Comparison of ENCODE assay signal across 28 mouse cellular contexts in the genomic region with DNA sequence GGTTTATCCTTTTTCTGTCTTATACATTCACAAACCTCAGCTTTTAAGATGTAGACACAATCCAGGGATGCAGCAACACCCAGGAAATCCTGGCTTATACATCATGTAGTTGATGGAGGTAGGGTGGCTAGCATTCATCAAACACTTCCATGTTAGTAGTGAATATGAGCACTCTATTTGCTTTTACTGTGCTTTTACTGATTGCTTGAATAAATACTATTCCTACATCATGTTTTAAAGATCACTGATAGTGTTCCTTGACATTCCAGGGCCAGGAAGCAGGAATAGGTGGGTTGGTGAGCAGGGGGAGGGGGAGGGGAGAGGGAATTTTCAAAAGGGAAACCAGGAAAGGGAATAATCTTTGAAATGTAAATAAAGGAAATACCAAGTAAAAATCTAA.
"Had no signal": no experiment of that assay in that cellular context is flagged by ENCODE, and none has a peak within 500 bp of the region (broad histone marks: within the 10 kb centered on the region; RNA-seq: fewer than 3 reads in every experiment).

No protein-coding gene starts in this region.

- H3K4me3 ChIP-seq: embryonic facial prominence, embryonic 10.5 days; embryonic facial prominence, embryonic 12.5 days; embryonic facial prominence, embryonic 13.5 days; embryonic facial prominence, embryonic 15.5 days; erythroblast, embryonic 14.5 days; forebrain, embryonic 10.5 days; forebrain, embryonic 12.5 days; forebrain, embryonic 13.5 days; forebrain, embryonic 15.5 days; gastrocnemius, adult 2 months had no signal

- H3K27me3 ChIP-seq: embryonic facial prominence, embryonic 12.5 days; embryonic facial prominence, embryonic 13.5 days; embryonic facial prominence, embryonic 15.5 days; forebrain, embryonic 12.5 days; forebrain, embryonic 13.5 days; forebrain, embryonic 15.5 days had no signal

- ATAC-seq: forebrain, embryonic 13.5 days; forebrain, embryonic 14.5 days; forebrain, embryonic 15.5 days; forebrain, embryonic 16.5 days; forebrain, postnatal 0 days had no signal

- DNase-seq: cerebellum, adult 2 months; cerebellum, adult 8-10 months; cerebellum, adult 9-10 months; cerebellum, adult 9-11 months; cerebellum, postnatal 10 days; cerebellum, postnatal 14 days; cerebellum, postnatal 25 days; cerebellum, postnatal 36 days; embryo, embryonic 11 days; forebrain, postnatal 0 days; gastrocnemius, adult 2 months; gastrocnemius, postnatal 10 days; gastrocnemius, postnatal 14 days; gastrocnemius, postnatal 25 days; gastrocnemius, postnatal 36 days; heart, adult 11 months; heart, adult 18-20 months had no signal

- H3K4me2 ChIP-seq: embryonic facial prominence, embryonic 12.5 days; embryonic facial prominence, embryonic 13.5 days; embryonic facial prominence, embryonic 15.5 days; forebrain, embryonic 12.5 days; forebrain, embryonic 13.5 days; forebrain, embryonic 15.5 days had no signal

- H3K36me3 ChIP-seq: embryonic facial prominence, embryonic 10.5 days; embryonic facial prominence, embryonic 12.5 days; embryonic facial prominence, embryonic 13.5 days; embryonic facial prominence, embryonic 15.5 days; forebrain, embryonic 10.5 days; forebrain, embryonic 12.5 days; forebrain, embryonic 15.5 days had no signal

- H3K4me1 ChIP-seq: embryonic facial prominence, embryonic 10.5 days; embryonic facial prominence, embryonic 12.5 days; embryonic facial prominence, embryonic 13.5 days; embryonic facial prominence, embryonic 15.5 days; forebrain, embryonic 10.5 days; forebrain, embryonic 12.5 days; forebrain, embryonic 13.5 days; forebrain, embryonic 15.5 days had no signal

- H3K9ac ChIP-seq: embryonic facial prominence, embryonic 12.5 days; embryonic facial prominence, embryonic 13.5 days; embryonic facial prominence, embryonic 15.5 days; forebrain, embryonic 12.5 days; forebrain, embryonic 13.5 days; forebrain, embryonic 15.5 days; forebrain, postnatal 0 days had no signal

- H3K9me3 ChIP-seq: embryonic facial prominence, embryonic 10.5 days; embryonic facial prominence, embryonic 12.5 days; embryonic facial prominence, embryonic 13.5 days; embryonic facial prominence, embryonic 15.5 days; forebrain, embryonic 10.5 days; forebrain, embryonic 12.5 days; forebrain, embryonic 13.5 days; forebrain, embryonic 15.5 days had no signal

- H3K27ac ChIP-seq: embryonic facial prominence, embryonic 10.5 days; embryonic facial prominence, embryonic 12.5 days; embryonic facial prominence, embryonic 13.5 days; embryonic facial prominence, embryonic 15.5 days; forebrain, embryonic 10.5 days; forebrain, embryonic 12.5 days; forebrain, embryonic 13.5 days; forebrain, embryonic 15.5 days; gastrocnemius, adult 2 months had no signal
